Mouse (Mus musculus): ENCODE data around the gene Gm973.

DNA sequence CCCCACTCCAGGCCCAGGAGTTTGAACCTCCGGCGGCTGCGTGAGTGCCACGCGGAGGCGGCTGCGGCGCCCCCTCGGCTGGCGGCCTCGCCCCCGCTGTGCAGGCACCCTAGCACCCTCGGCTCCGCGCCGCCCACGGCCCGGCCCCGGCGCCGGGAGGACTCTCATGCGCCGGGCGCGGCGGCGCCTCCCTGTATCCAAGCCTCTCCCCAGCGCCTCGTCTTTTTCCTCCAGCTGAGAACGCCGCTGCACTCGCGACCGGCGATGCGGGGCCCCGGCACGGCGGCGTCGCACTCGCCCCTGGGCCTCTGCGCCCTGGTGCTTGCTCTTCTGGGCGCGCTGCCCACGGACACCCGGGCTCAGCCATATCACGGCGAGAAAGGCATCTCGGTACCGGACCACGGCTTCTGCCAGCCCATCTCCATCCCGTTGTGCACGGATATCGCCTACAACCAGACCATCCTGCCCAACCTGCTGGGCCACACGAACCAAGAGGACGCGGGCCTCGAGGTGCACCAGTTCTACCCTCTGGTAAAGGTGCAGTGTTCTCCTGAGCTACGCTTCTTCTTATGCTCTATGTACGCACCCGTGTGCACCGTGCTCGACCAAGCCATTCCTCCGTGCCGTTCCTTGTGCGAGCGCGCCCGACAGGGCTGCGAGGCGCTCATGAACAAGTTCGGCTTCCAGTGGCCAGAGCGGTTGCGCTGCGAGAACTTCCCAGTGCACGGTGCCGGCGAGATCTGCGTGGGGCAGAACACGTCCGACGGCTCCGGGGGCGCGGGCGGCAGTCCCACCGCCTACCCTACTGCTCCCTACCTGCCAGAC is 33.2 kb upstream of the Gm973 start:
- TF ChIP-seq CTCF (conservative IDR thresholded peaks at IDR 0.05; ENCODE audit: low read length) (no peak), POU5F1 (IDR thresholded peaks at IDR 0.05; ENCODE audit: borderline replicate concordance, low read length) (no peak), NANOG (IDR thresholded peaks at IDR 0.05; ENCODE audit: borderline replicate concordance, low read length) (no peak)
